Mouse (Mus musculus) thymus, postnatal 4 days (tissue): ENCODE data around the gene Ear6.
"Not testable (repeated sequence)": the region's sequence is repeated elsewhere in the genome, so short reads cannot be mapped to it uniquely, and the experiment has no call there.

Experiments used
- DNase-seq: peaks from one replicate; pipeline ENCODE4 v3.0.0; 2021

Gene Ear6

DNA sequence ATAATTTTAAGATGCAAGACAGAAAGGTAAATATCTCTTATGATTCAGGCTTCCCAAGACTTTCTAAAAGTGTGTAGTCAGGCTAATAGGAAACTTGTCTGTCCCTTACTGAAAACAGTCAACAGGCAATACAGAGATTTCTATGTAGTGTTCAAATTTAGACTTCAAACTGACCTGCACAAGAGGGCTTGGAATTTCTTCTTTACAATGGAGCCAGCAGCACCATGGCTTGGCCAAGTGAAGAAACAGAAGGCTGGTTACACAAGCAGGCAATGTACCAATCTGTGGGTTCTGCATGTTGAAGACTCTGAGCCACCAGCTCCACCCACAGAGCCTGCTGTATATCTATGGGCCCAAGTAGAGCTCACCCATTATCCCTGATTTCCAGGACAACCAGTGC, at the start of gene Ear6:
Gene Ear6, plus strand, starts transcription at position 301 of the 400 bp plus-strand sequence.
- no peak for DNase-seq

DNA sequence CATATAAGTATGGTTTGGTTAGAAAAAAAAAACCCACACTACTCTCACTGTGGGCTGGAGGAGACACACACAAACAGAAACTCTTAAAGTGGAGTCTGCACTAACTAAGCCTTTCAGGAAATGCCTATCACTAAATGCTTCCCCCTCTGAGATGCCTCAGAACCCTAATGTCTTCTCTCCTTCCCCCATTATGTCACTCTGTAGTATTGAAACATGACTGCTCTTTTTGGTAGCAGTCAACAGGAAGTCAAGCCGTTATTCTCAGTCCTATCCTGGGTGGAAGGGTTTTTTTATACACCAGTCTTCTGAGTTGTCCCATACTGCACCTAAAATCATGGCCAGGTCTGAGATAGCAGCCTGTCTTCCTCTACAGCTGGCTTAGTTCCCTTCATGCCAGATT, 26.9 kb upstream of the Ear6 start:
- DNase-seq: no peak

- peak; percentile 45 for DNase-seq
Measured at GRCm38 (mm10) chr14:51827842-51828241, 25.7 kb upstream of the Ear6 start.

DNA sequence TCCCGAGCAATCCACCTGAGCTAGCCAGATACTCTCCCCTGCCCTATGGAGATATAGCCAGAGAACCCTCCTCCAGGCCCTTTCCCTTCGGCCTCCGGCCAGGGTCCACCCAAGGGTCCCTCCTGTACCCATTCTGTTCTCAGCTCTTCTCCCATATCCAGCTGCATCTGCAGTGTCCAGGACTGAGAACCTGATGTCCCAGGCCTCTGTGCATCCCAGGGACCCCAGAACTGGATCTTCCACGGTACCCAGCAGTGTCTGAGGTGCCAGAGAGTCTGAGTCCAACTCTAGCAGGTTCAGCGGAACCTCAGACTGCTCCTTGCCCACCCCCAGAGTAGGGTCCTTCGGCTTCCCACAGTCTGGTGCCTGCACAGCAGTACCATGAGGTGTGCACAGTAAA, 24.3 kb upstream of the Ear6 start:
- no peak for DNase-seq

DNA sequence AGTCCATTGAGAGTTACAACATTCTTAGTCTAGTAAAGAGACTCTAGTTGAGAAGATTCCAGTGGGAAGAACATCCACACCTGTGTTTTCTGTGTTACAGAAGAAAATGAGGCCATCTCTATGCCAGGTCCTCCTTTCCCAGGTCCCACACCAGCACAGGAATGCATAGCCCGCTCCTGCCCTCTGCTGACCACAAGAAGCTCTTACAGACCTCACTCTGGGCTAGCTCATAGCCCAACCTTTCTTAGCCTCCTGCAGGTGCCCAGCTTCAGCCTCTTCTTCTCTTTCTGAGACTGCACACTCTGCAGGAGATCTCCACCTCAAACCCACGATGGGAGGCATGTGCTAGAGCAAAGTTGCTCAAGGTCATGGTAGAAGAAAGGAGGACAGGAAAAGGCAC, 15.0 kb upstream of the Ear6 start:
- peak; percentile 15 for DNase-seq

DNA sequence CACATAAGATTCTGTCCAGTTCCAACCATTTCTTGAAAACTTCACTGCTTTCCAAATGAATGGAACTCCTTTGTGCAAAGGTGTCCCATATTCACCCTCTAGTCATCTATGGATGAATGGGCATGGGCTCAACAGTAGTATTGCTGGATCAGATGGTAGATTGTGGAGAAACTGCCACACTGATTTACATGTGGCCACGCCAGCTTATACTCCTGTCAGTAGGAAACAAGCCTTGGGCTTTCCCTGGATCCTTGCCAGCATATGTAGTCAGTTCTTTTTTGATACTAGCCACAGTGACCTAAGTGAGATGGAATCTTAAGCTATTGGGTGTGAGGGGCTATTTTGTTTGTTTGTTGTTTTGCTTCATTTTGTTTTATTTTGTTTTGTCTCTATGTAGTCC, 11.2 kb upstream of the Ear6 start:
- no peak for DNase-seq

DNA sequence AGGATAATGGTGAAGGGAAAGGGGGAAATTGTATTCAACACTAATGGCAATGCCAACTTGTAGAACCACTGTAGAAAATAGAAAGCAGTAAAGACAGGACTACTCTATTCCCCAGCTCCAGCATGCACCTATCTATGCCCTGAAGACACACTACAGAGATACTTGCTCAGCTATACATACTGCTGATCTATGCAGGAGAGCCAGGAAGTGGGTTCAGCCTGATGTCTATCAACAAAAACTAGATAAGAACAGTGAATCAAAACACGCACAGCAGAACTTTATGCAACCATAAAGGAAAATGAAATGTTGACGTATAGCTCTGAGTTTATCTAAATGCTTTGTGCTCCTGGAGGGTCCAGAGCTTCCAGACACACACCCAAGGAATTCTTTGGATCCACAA, 10.7 kb upstream of the Ear6 start:
- DNase-seq: no peak

GRCm38 (mm10) chr14:51843882-51844281, 9.6 kb upstream of the Ear6 start:
- DNase-seq: no peak

- no peak for DNase-seq
Measured at GRCm38 (mm10) chr14:51846566-51846965, 6.9 kb upstream of the Ear6 start.

DNA sequence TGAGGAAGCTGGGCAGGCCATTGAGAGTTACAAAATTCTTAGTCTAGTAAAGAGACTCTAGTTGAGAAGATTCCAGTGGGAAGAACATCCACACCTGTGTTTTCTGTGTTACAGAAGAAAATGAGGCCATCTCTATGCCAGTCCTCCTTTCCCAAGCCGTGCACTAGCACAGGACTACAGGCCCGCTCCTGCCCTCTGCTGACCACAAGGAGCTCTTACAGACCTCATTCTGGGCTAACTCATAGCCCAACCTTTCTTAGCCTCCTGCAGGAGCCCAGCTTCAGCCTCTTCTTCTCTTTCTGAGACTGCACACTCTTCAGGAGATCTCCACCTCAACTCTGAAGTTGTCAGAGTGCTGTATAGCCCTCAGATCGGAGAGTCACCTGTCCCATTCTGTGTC, 2.5 kb upstream of the Ear6 start:
- DNase-seq: peak; percentile 18

- not testable (repeated sequence) for DNase-seq
Measured at GRCm38 (mm10) chr14:51855280-51855679, 1.8 kb downstream of the Ear6 start.

DNA sequence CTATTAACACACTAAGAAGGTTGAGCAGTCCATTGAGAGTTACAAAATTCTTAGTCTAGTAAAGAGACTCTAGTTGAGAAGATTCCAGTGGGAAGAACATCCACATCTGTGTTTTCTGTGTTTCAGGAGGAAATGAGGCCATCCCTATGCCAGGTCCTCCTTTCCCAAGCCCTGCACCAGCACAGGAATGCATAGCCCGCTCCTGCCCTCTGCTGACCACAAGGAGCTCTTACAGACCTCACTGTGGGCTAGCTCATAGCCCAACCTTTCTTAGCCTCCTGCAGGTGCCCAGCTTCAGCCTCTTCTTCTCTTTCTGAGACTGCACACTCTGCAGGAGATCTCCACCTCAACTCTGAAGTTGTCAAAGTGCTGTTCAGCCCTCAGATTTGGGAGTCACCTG, 10.1 kb downstream of the Ear6 start:
- not testable (repeated sequence) for DNase-seq

DNA sequence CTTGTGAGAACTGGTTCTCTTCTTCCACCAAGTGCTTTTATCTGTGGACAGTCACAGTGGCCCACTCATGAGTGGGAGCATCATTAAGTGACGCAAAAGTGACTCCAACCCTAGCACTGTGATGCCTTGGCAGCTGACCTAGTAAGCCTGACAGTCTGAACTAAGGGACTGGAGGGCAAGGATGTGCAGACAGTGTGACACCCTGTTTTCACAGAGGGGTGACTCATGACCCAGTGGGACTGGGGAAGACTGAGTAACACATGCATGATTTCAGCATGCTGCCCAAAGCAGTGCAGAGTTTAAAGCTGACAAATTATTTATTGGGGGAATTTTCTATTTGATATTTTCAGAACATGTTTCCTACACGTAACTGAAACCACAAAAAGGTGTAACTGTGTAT, 17.3 kb downstream of the Ear6 start:
- DNase-seq: no peak

DNA sequence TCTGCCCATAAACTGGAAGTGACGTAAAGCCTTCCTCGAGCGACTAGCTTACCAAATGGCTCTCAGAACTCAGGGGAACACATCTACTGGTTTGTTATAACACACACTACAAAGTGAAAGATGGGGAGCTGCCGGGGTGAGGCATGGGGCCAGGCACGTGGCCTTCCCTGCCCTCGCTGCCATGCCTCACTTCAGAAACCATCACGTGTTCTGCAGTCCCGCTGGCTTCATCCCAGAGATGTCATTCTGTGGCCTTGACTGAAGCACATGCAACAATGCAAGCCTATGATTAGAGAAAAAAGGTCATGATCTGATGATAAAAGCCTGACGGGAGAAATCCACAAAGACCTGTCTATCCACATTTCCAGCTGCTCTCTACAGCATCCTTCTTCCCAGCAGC, 18.2 kb downstream of the Ear6 start:
- DNase-seq: no peak

DNA sequence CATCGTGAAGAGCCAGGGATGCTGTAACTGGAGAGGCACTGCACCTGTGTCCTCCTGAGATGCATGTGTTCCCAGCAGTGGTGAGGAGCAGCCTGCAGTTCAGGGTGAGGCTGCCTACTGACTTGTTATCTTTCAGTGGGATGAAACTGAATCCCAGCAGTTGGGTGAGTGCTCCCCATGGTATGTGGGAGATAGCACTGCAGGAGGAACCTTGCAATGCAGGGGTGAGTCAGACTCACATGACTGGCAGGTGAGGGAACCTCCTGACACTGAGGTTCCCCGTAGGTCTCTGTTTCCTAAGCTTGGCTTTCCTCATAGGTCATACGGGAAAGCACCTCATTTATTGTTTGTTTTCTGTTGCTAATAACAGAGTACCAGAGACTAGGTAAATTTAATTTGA, 24.0 kb downstream of the Ear6 start:
- DNase-seq: no peak

DNA sequence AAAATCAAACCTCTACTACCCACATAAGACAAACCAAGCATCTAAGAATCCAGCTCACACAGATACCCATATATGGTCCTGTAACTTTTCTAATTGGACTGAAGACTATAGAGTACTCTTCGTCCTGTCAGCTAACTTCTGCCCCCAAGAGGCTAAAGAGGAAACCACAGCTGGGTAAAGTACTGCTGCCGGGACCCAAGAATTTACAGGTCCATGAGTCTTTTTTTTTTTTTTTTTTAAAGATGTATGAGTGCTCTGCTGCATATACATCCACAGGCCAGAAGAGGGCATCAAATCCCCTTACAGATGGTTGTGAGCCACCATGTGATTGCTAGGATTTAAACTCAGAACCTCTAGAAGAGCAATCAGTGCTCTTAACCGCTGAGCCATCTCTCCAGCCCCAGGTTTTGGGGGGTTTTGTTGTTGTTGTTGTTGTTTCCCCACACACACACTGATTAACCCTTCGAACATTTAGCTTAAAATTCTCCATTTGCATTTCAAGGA, 30.1 kb downstream of the Ear6 start:
- DNase-seq: peak; percentile 85

- DNase-seq: no peak
Measured at GRCm38 (mm10) chr14:51884031-51884544, 30.6 kb downstream of the Ear6 start.

DNA sequence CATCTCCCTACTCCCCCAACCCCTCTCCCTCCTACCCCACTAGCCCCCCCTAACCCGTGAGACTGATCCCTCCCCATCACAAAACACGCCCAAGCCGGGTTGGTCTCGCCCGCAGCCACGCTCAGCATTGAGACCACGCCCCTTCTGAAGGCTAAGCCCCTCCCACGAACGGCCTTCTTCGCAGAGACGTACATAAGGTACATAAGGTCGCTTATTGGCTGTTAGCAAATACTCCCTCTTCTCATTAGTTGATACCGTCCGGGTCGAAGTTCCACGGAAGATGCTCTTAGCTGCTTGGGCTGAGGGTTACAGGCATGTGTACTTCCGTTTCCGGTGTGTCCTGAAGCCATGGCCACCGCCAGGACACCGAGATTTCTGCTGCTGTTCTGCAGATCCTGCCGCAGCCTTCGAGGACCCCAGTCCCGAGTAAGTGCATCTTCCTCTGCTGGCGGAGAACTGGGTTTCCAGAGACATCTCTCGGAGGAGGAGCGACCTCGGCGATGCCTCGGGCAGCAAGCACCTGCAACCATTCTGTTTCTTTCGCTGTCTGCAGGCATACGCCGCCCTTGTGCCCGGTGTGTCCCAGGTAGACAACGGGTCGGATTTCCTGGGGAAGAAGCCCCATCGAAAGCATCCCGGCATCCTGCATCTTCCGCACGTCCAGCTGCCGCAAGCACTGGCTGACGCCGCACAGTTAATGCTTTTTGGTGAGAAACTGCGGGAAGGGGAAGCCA, 31.3 kb downstream of the Ear6 start, which contains the start of gene Mettl17:
Gene Mettl17, plus strand, starts transcription at position 245 of the 734 bp plus-strand sequence.
- peak; percentile 97 for DNase-seq

- DNase-seq: no peak
Measured at GRCm38 (mm10) chr14:51886051-51886450, 32.6 kb downstream of the Ear6 start.

- no peak for DNase-seq
Measured at GRCm38 (mm10) chr14:51889833-51890232, 36.3 kb downstream of the Ear6 start.

- DNase-seq: no peak
Measured at GRCm38 (mm10) chr14:51892191-51892939, 38.9 kb downstream of the Ear6 start, which contains the start of gene Slc39a2. TSS of gene Slc39a2 (plus strand) at chr14:51892889.

DNA sequence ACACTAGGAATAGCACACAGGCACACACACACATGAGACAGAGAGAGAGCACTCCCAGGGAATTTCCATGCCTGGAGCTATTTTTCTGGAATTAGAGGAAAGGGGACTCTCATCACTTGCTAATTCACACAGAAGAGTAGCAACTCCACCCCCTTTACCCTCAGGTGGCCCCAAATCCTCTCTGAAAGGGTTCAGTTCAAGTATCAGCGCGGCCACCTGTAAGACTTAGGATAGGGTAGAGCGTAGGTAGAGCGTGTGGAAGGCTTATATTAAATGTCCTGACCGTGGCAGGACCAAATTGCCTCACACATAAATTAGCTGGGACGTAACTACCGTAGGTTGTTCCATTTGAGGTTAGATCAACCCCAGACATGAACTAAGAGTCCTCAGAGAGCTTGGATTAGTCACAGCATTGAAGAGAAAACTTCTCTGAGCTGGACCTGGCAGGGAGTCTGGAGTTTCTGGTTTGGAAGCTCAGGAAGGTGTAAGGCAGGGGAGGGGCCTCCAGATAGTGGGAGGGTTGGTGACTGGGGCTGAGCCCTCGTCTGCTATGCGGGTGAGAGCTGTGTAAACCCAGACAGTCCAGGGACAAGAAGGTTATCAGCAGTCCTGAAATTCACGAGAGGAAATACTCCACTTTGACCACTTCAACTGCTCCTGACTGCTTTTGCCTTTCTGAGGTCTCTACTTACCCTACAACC, 39.7 kb downstream of the Ear6 start:
- DNase-seq: no peak

DNA sequence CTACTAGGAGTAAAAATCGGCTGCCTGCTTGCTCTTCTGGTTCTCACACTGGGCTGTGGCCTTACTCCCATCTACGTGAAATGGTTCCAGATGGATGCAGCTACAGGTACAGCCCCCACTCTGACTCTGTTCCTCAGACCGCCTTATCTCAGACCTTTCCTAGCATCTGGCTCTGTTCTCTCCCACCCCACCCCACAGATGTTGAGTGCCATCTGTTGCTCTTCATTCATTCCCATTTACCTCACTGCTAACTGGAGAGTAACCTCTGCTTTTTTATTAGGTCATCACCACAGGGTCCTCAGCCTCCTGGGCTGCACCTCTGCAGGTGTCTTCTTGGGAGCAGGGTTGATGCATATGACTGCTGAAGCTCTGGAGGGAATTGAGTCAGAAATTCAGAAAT, 40.3 kb downstream of the Ear6 start:
- DNase-seq: no peak
